Mouse (Mus musculus): Measurements from ENCODE around the gene Ufl1. TPM values are rescaled to one million over a fixed set of nuclear protein-coding genes. Genes with fewer than 3 reads are reported as not detected.

The Ufl1 gene
- polyA plus RNA-seq, 1 experiment from 2014 or later, result 42.3 TPM

Other genes starting within 250 kb of the Ufl1 start
- gene Fhl5, start 38.9 kb downstream of the Ufl1 start, polyA plus RNA-seq (2014; fragmentation: Nextera tagmentation; extraction: Ambion mirVana), result 0.24 TPM in 1 of 2 replicates, not detected in the other